Mouse (Mus musculus) urinary bladder, adult 18-20 months (tissue): ENCODE measurements around the gene Rps6kc1.

Source experiments
- DNase-seq, 2 experiments: peaks; one replicate each; pipeline ENCODE4 v3.0.0; 2022; ENCODE audit warnings: low spot score in 2 of 2, mixed read lengths in 2 of 2

Rps6kc1 gene

GRCm38 (mm10) chr1:190667821-190668220 is 243.7 kb downstream of the Rps6kc1 start:
- DNase-seq, result no peak

GRCm38 (mm10) chr1:190667326-190667725 is 244.2 kb downstream of the Rps6kc1 start:
- no peak for DNase-seq

DNA sequence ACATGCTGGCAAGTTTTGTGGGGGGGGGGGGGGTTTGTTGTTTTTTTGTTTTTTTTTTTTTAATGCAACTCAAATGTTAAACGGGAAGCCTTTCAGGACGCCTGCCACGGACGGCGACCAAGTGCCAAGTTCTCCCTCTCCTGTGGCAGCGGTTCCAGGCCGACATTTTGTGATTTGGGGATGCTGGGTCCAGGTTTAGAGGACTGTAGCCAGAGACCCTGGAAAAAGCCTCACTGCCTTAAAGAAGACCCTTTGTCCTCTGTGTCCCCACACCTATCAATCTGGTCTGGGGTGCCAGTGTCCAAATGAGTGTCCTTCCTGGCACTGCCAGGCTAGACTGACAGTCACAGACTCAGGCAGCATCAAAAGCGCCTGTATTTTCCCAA is 246.1 kb downstream of the Rps6kc1 start:
- DNase-seq, result no peak

- no peak for DNase-seq
Observed at GRCm38 (mm10) chr1:190664767-190665489, 246.6 kb downstream of the Rps6kc1 start.

GRCm38 (mm10) chr1:190663996-190664395 is 247.6 kb downstream of the Rps6kc1 start:
- DNase-seq, result no peak

DNA sequence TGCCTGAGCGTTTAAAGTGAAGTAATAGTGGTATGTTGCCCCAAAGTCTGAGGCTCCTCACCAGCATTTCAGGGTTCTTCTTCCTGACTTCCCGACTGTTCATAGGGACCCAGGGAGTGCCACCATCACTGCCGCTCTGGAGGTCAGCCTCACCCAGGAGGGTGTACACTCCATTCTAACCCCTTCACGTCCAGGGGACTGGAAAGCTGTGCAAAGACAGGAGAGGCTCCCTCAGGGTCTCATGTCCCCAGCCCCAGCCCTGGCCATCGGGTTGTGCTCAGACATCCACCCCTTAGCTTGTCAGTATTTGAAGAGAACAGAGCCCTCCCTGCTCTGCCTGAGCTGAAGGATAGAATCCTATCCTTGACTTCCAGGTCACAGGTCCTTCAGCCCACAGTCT is 248.8 kb downstream of the Rps6kc1 start:
- DNase-seq, result no peak

- no peak for DNase-seq
Observed at GRCm38 (mm10) chr1:190661764-190662163, 249.8 kb downstream of the Rps6kc1 start.

DNA sequence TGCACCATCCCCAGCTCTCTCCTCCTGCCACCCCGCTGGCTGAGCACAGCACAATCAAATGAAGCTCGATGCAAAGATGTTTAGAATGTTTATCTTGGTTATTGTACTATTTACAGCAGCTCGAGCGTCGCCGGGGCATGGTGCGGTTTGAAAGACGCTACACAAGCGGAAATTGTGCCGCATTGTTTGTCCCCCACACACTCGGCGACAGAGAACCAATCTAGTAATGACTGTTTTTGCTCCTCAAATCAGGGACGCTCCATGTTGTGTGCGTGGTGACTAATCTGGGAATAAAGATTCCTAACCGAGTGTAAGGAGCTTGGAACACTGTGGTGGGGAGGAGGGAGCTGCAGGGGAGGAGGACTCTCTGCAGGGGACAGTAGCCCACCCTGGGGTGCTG is 250.3 kb downstream of the Rps6kc1 start:
- DNase-seq, result no peak

DNA sequence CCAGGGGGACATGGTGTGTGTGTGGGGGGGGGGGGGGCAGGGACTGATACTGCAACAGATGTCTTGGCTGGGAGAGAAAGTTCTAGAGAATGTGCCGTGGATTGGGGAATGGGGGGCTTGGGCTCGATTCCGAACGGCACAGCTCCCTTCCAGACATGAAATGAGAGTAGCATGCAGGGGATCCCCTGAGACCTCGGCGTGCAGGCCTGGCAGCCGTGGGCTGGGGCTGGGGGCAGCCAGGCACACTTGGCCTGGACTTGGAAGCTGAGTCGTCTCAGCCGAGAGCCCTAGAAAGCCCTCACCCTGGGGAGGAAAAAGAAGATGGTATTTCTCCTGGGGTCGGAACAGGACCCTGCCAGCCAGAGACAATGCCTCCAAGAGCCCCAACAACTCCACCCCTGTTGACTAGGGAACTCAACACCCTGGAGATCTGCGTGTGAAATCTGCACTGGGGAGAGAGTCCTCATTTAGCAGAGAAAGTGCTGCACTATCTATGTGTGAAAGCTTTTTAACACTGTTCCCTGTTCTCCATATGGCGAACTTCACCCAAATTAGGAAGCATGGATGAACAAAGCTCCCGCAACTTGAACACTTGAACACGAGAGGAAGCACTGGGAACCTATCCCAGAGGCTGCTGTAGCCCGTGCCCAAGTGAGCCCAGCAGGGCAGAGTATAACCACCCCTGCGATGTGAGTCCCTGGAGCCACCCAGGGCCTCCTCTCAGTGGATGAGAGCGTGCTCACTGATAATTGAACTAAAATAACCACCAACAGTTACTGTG is 251.7 kb downstream of the Rps6kc1 start:
- no peak for DNase-seq

DNA sequence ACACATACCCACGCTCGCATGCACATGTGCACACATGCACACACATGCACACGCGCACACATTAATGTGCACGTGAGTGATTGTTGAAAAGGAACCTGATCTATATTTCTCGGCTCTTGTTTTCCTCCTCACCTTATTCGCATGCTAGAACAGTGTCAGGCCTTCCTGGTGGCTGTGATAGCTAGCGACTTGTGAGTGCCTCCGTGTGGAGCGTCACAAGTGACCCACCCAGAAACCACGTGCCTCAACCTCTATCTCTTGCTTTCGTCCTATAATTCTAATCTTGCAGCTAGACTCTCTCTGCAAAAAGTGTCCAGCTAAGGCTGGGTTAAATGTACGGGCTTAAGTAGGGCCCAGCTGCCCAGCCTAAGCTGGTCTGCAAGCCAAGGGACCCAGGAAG is 253.3 kb downstream of the Rps6kc1 start:
- no peak for DNase-seq

DNA sequence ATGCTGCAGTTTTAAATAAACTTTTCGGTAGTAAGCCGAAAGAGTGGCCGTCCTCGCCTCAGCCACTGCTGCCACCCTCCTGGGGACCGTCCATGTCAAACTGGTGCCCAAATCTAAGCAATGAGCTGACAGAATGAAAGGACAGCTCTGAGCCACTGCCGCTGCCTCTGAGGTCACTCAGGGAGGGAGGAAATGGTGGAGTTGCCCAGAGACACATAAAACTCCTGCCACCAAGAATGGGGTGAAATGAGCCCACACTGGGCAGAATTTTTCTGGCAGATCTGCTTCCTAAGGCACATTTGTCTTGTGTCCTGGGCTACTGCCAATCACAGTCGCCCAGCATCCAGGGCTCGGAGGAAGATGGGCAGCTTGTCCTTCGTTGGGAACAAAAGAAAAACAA is 255.5 kb downstream of the Rps6kc1 start:
- no peak for DNase-seq

DNA sequence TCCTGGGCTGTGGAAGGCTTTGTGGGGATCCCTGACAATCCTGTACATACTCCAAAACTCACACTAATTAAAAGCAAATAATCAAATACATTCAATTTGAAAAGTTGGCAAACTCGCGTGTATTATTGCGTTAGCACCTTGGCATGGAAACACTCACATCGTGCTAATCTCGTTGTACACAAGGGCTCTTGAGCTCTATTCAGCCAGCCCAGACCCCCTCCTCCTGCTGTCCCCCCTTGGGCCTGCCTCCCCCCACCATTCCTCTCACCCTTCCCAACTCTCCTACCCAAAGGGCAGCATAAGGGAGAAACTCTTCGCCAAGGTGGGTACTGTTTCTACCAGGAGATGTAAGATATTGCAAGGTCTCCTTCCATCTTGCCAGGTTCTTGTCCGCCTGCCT is 255.9 kb downstream of the Rps6kc1 start:
- DNase-seq, result no peak

GRCm38 (mm10) chr1:190655081-190655480 is 256.5 kb downstream of the Rps6kc1 start:
- DNase-seq, result no peak

DNA sequence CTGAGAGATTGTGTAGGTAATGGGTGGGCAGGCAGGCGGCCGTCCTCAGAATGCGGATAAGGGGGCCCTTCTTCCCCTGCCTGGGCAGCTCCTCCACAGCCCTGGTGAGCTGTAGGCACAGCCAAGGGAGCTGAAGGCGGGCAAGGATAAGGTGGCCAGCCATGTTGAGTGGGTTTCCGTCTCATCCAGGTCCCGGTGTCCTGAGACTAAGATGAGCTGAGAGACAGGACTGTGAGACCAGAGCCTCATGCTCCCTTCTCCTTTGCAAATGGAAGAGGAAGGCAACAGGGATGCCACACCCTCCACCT is 256.9 kb downstream of the Rps6kc1 start:
- no peak for DNase-seq

- DNase-seq, result no peak
Observed at GRCm38 (mm10) chr1:190653989-190654693, 257.4 kb downstream of the Rps6kc1 start.

GRCm38 (mm10) chr1:190653081-190653480 is 258.5 kb downstream of the Rps6kc1 start:
- DNase-seq, result no peak
